Mouse (Mus musculus): ENCODE data around the gene Nedd8. TPM values are rescaled to one million over a fixed set of nuclear protein-coding genes. Genes with fewer than 3 reads are reported as not detected.

Gene Nedd8
- polyA plus RNA-seq, 1 experiment: 383 TPM

DNA sequence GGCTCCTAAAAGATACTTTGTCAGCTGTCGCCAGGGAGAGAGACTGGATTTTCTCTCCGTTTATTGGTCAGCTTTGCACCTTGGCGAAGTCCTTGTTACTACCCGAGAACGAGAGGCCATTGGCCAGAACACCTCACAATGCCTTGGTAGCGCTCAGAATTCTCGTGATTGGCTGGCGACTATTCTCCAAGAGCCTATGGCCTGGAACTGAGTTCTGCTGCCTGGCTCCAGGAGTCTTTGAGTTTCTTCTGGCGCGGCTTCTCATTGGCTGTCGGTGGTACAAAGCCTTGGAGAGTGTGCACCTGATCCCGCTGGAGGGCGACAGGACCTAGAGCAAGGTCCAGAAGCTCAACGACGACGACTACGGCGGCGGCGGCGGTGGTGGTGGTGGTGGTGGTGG lies 54.1 kb downstream of the Nedd8 start, which contains the start of gene Rec8:
Rec8 (plus strand) TSS at position 216 of the 400 bp plus-strand sequence.
- DNase-seq (ENCODE audit: extremely low spot score in 1 of 2, low spot score in 1 of 2): no peak

GRCm38 (mm10) chr14:55616844-55617243 lies 55.1 kb downstream of the Nedd8 start:
- no peak for DNase-seq (ENCODE audit: extremely low spot score in 1 of 2, low spot score in 1 of 2)

DNA sequence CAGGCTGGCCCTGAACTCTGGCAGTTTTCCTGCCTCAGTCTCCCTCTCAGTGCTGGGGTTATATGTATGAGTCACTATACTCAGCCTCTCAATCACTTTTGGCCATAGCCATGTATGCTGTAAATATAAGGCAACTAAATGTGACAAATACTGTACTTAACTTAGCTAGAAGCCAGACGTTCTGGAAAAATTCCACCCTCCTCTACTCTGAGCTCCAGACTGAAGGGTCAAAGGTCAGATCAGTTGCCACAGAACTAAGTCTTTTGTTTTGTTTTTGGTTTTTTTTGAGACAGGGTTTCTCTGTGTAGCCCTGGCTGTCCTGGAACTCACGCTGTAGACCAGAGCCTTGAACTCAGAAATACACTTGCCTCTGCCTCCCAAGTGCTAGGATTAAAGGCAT lies 56.0 kb downstream of the Nedd8 start:
- no peak for DNase-seq (ENCODE audit: extremely low spot score in 1 of 2, low spot score in 1 of 2)

DNA sequence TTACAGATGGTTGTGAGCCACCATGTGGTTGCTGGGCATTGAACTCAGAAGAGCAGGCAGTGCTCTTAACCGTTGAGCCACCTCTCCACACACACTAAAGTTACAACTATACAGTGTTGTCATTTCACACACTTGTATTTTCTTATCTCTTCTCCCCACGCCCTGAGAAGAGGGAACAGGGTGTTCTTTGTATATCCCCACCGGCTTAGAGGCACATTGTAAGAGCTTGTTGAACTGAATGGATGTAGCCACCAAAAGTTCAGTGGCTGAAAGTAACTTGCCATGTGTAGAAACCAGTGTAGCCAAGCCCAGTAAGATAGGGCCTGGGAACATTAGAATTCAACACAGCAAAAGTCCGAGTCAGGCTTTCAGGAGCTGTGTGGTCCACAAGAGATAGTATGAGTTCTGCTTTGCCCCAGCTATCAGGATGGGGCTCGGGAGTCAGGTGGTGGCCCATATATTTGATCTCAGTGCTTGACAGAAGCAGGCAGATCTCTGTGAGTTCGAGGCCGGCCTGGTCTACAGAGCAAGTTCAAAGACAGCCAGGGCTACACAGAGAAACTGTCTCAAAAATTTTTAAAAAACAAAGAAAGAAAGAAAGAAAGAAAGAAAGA lies 57.3 kb downstream of the Nedd8 start:
- no peak for DNase-seq (ENCODE audit: extremely low spot score in 1 of 2, low spot score in 1 of 2)

GRCm38 (mm10) chr14:55613346-55613745 lies 58.6 kb downstream of the Nedd8 start:
- DNase-seq (ENCODE audit: extremely low spot score in 1 of 2, low spot score in 1 of 2): no peak

Other genes with a start within 250 kb of the Nedd8 start
- 17.1 and 17.6 TPM in 2 replicates for gene Dhrs4, start 193.4 kb downstream of the Nedd8 start, polyA plus RNA-seq (2012; rRNA removed)
- 69.2 and 72.1 TPM in 2 replicates for gene Carmil3, start 181.5 kb downstream of the Nedd8 start, polyA plus RNA-seq (2012; rRNA removed)
- gene Cpne6, start 161.7 kb downstream of the Nedd8 start, polyA plus RNA-seq (2012; rRNA removed): 512 and 532 TPM in 2 replicates
- 0.69 and 0.82 TPM in 2 replicates for gene Nrl, start 147.1 kb downstream of the Nedd8 start, polyA plus RNA-seq (2012; rRNA removed)
- gene Pck2, start 131.9 kb downstream of the Nedd8 start, polyA plus RNA-seq (2012; rRNA removed): 30.5 and 36.9 TPM in 2 replicates
- 107 and 128 TPM in 2 replicates for gene Dcaf11, start 112.1 kb downstream of the Nedd8 start, polyA plus RNA-seq (2012; rRNA removed)
- 1.3 and 1.7 TPM in 2 replicates for gene A730061H03Rik, start 111.7 kb downstream of the Nedd8 start, polyA plus RNA-seq (2012; rRNA removed)
- gene Fitm1, start 96.5 kb downstream of the Nedd8 start, polyA plus RNA-seq (2012; rRNA removed): 0.11 TPM in 1 of 2 replicates, not detected in the other
- gene Psme1, start 94.0 kb downstream of the Nedd8 start, polyA plus RNA-seq (2012; rRNA removed): 62.6 and 82.8 TPM in 2 replicates
- gene Emc9, start 86.8 kb downstream of the Nedd8 start, polyA plus RNA-seq (2012; rRNA removed): 56.3 and 58.2 TPM in 2 replicates
- gene Psme2, start 81.0 kb downstream of the Nedd8 start, polyA plus RNA-seq (2012; rRNA removed): 43.2 and 46.9 TPM in 2 replicates
- gene Rnf31, start 80.4 kb downstream of the Nedd8 start, polyA plus RNA-seq (2012; rRNA removed): 24.2 TPM in 2 replicates
- 19.1 and 22.9 TPM in 2 replicates for gene Irf9, start 68.6 kb downstream of the Nedd8 start, polyA plus RNA-seq (2012; rRNA removed)
- 17.2 and 22.6 TPM in 2 replicates for gene Rec8, start 54.1 kb downstream of the Nedd8 start, polyA plus RNA-seq (2012; rRNA removed)
- 139 and 152 TPM in 2 replicates for gene Ipo4, start 36.2 kb downstream of the Nedd8 start, polyA plus RNA-seq (2012; rRNA removed)
- 4.3 and 6.2 TPM in 2 replicates for gene Gm49378, start 34.2 kb downstream of the Nedd8 start, polyA plus RNA-seq (2012; rRNA removed)
- 33.0 and 38.5 TPM in 2 replicates for gene Tm9sf1, start 28.3 kb downstream of the Nedd8 start, polyA plus RNA-seq (2012; rRNA removed)
- 0.78 and 1.2 TPM in 2 replicates for gene Tssk4, start 21.9 kb downstream of the Nedd8 start, polyA plus RNA-seq (2012; rRNA removed)
- 46.0 and 46.7 TPM in 2 replicates for gene Mdp1, start 11.6 kb downstream of the Nedd8 start, polyA plus RNA-seq (2012; rRNA removed)
- gene Gmpr2, start 183 bp downstream of the Nedd8 start, polyA plus RNA-seq (2012; rRNA removed): 30.6 and 33.0 TPM in 2 replicates
- 19.2 and 21.7 TPM in 2 replicates for gene Tinf2, start 9.7 kb upstream of the Nedd8 start, polyA plus RNA-seq (2012; rRNA removed)
- gene Tgm1, start 41.8 kb upstream of the Nedd8 start, polyA plus RNA-seq (2012; rRNA removed): 0.14 and 0.21 TPM in 2 replicates
- 60.7 and 64.3 TPM in 2 replicates for gene Rabggta, start 50.1 kb upstream of the Nedd8 start, polyA plus RNA-seq (2012; rRNA removed)
- 111 and 119 TPM in 2 replicates for gene Dhrs1, start 73.6 kb upstream of the Nedd8 start, polyA plus RNA-seq (2012; rRNA removed)
- 8.9 and 9.0 TPM in 2 replicates for gene Nop9, start 73.6 kb upstream of the Nedd8 start, polyA plus RNA-seq (2012; rRNA removed)
- 15.6 and 18.7 TPM in 2 replicates for gene Cideb, start 86.3 kb upstream of the Nedd8 start, polyA plus RNA-seq (2012; rRNA removed)
- gene Ltb4r2, start 89.3 kb upstream of the Nedd8 start, polyA plus RNA-seq (2012; rRNA removed): 0.18 and 0.19 TPM in 2 replicates
- 0.11 and 0.14 TPM in 2 replicates for gene Ltb4r1, start 93.8 kb upstream of the Nedd8 start, polyA plus RNA-seq (2012; rRNA removed)
- 4.0 and 4.3 TPM in 2 replicates for gene Adcy4, start 112.0 kb upstream of the Nedd8 start, polyA plus RNA-seq (2012; rRNA removed)
- 0.67 and 0.68 TPM in 2 replicates for gene Ripk3, start 116.7 kb upstream of the Nedd8 start, polyA plus RNA-seq (2012; rRNA removed)
- 1.5 and 2.7 TPM in 2 replicates for gene Nfatc4, start 151.0 kb upstream of the Nedd8 start, polyA plus RNA-seq (2012; rRNA removed)
- gene Nynrin, start 181.9 kb upstream of the Nedd8 start, polyA plus RNA-seq (2012; rRNA removed): 3.8 and 4.3 TPM in 2 replicates
- gene Cbln3, start 212.3 kb upstream of the Nedd8 start, polyA plus RNA-seq (2012; rRNA removed): 0.25 and 0.26 TPM in 2 replicates
- gene Khnyn, start 212.8 kb upstream of the Nedd8 start, polyA plus RNA-seq (2012; rRNA removed): 10.3 and 12.2 TPM in 2 replicates
- gene Sdr39u1, start 228.2 kb upstream of the Nedd8 start, polyA plus RNA-seq (2012; rRNA removed): 122 and 128 TPM in 2 replicates